Mouse (Mus musculus): ENCODE measurements around the gene 2300009A05Rik. TPM values are rescaled to one million over a fixed set of nuclear protein-coding genes. Genes with fewer than 3 reads are reported as not detected.

2300009A05Rik gene
- polyA plus RNA-seq, 1 experiment: 22.1 TPM

DNA sequence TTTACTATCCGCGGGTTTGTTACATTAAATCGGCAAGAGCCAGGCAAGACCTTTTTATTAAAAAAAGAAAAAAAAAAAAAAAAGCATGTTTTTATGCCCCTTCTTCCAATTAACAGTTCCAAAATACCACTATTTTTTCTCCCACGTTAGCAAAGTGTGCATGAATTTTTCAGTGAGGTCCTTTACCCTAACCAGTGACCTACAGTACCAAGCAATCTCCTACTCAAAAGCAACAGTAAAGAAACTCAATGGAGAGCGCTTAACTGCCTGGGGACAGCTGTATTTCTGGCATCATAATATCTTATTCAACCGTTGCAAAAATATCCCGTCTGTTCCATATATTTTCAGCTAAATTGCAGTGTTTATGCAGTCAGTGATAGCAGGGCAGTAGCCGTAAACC lies 20.9 kb downstream of the 2300009A05Rik start:
- no peaks in the 10 kb centered on the region for H3K36me3 ChIP-seq (ENCODE audit: control insufficient read depth, insufficient read depth)
- TF ChIP-seq CTCF (IDR thresholded peaks at IDR 0.05; ENCODE audit: control insufficient read depth, insufficient read depth, insufficient read length): no peak
- no peak for TF ChIP-seq MAX (IDR thresholded peaks at IDR 0.05)
- no peak for TF ChIP-seq MYOG (IDR thresholded peaks at IDR 0.05; ENCODE audit: control insufficient read depth, extremely low read depth, insufficient read length)
- H3K4me3 ChIP-seq (ENCODE audit: insufficient read depth, poor library complexity, severe bottlenecking): peak overlapping the region; percentile 57
- H3K27me3 ChIP-seq (ENCODE audit: control insufficient read depth, insufficient read depth, insufficient read length): no peaks in the 10 kb centered on the region
- peaks cover 41% of the 10 kb centered on the region for H3K79me2 ChIP-seq (ENCODE audit: control insufficient read depth, insufficient read depth)
- peaks cover 2% of the 10 kb centered on the region for H3K79me3 ChIP-seq (ENCODE audit: low read depth)
- H3ac ChIP-seq (ENCODE audit: control insufficient read depth, insufficient read length, low read depth): peak overlapping the region; percentile 88

DNA sequence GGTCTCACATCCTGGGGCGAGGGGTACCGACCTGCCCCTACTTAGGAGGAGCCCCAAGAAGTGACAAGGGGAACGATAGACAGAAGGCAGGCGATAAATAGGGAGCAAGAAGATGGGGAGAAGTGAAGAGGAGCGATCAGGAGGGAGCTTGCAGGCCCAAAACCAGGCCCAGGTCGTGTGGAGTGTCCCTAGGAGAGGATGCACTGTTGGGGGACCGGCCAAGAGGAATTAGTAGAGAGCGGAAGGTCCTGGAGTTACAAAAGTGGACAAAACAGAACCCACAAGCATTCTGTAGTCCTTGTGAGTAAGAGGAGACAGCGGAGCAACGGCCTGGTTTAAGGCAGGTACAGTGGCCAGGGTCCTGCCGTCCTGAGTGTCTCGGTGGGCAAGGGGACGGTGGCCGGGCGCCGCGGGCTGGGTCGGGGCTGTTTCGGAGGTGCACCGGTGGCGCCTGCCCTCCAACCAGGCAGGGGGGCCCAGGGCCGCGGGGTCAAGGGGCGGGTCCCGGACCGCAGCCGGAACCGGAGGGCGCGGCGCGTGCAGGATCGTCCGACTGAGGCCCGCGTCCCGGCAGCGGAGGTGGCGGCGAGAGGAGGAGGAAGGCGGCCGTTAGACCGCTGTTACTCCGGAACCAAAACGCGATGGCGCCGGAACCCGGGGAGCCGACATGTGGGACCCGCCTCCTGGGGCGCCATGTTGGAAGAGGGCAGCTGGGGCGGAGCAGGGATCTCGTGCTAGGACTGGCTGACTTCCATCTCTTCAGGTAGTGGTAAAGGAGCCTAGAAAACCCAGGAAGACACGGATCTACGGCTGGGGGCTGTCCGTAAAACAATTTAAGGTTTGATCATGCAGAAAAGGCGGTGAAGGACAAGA lies 21.5 kb downstream of the 2300009A05Rik start, which contains the start of gene Map2k5:
Map2k5 (minus strand) TSS at position 633 of the 873 bp plus-strand sequence.
- Histone ChIP-seq H3K27me3 (ENCODE audit: control insufficient read depth, insufficient read depth, insufficient read length) (no peaks in the 10 kb centered on the region), H3K36me3 (ENCODE audit: control insufficient read depth, insufficient read depth) (no peaks in the 10 kb centered on the region), H3ac (ENCODE audit: control insufficient read depth, insufficient read length, low read depth) (peak within 1 kb of the TSS; percentile 88), H3K79me2 (ENCODE audit: control insufficient read depth, insufficient read depth) (peaks cover 41% of the 10 kb centered on the region), H3K79me3 (ENCODE audit: low read depth) (peaks cover 2% of the 10 kb centered on the region), H3K4me3 (ENCODE audit: insufficient read depth, poor library complexity, severe bottlenecking) (peak within 1 kb of the TSS; percentile 57)
- peak; percentile 39 for TF ChIP-seq MAX (IDR thresholded peaks at IDR 0.05)
- no peak for TF ChIP-seq FOSL1 (IDR thresholded peaks at IDR 0.05; ENCODE audit: insufficient read depth, low read length, poor library complexity, severe bottlenecking)

DNA sequence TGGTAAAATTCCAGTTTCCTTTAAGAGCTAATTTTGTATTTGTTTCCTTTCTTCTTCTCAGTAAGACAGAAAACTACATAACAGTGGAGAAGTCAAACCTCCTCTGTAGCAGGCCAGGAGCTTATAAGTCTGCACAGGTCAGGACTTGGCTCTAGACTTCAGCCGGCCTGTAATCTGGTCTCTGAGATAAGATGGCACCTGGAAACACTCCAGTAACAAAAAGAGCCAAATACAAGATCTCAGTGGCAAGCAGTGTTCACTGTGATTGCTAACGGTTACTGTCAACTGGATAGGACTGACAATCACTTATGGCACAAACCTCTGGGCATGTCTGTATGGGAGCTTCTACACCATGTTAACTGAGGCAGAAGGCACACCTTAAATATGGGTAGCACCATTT lies 25.7 kb downstream of the 2300009A05Rik start:
- Histone ChIP-seq H3K79me3 (ENCODE audit: low read depth) (peaks cover 4% of the 10 kb centered on the region), H3K27me3 (ENCODE audit: control insufficient read depth, insufficient read depth, insufficient read length) (no peaks in the 10 kb centered on the region), H3ac (ENCODE audit: control insufficient read depth, insufficient read length, low read depth) (no peak overlapping the region), H3K4me3 (ENCODE audit: insufficient read depth, poor library complexity, severe bottlenecking) (no peak overlapping the region), H3K79me2 (ENCODE audit: control insufficient read depth, insufficient read depth) (peaks cover 37% of the 10 kb centered on the region), H3K36me3 (ENCODE audit: control insufficient read depth, insufficient read depth) (no peaks in the 10 kb centered on the region)
- no peak for TF ChIP-seq USF1 (IDR thresholded peaks at IDR 0.05; ENCODE audit: low read depth)
- TF ChIP-seq CTCF (IDR thresholded peaks at IDR 0.05; ENCODE audit: control insufficient read depth, insufficient read depth, insufficient read length): no peak
- TF ChIP-seq CEBPB (IDR thresholded peaks at IDR 0.05; ENCODE audit: low read depth): no peak
- no peak for TF ChIP-seq FOSL1 (IDR thresholded peaks at IDR 0.05; ENCODE audit: insufficient read depth, low read length, poor library complexity, severe bottlenecking)
- no peak for TF ChIP-seq MAX (IDR thresholded peaks at IDR 0.05)
- TF ChIP-seq MYOG (IDR thresholded peaks at IDR 0.05; ENCODE audit: control insufficient read depth, extremely low read depth, insufficient read length): no peak
- TF ChIP-seq MYOD1 (IDR thresholded peaks at IDR 0.05; ENCODE audit: control insufficient read depth, insufficient read length, low read depth): no peak

DNA sequence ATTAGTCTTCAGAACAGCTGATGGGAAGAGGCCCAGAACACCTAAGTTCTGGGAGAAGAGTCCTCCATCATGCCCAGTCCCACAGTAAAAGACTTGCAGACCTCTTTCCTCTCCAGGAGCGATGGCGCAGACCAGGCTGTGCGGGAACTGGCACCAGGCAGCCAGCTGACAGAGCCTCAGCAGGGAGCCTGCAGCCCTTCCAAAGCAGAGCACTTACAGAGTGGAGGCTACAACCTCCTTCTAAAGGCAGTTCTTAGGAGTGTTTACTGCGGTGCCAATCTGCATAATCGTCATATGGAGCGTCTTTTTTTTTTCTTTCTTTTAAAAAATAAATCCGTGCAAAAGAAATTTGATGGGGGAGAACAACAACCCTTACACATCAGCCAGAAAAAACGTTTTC lies 26.5 kb downstream of the 2300009A05Rik start:
- peaks cover 31% of the 10 kb centered on the region for H3K79me2 ChIP-seq (ENCODE audit: control insufficient read depth, insufficient read depth)
- H3K4me3 ChIP-seq (ENCODE audit: insufficient read depth, poor library complexity, severe bottlenecking): no peak overlapping the region
- H3ac ChIP-seq (ENCODE audit: control insufficient read depth, insufficient read length, low read depth): no peak overlapping the region
- TF ChIP-seq CEBPB (IDR thresholded peaks at IDR 0.05; ENCODE audit: low read depth) (no peak), MYOD1 (IDR thresholded peaks at IDR 0.05; ENCODE audit: control insufficient read depth, insufficient read length, low read depth) (no peak), USF1 (IDR thresholded peaks at IDR 0.05; ENCODE audit: low read depth) (no peak), FOSL1 (IDR thresholded peaks at IDR 0.05; ENCODE audit: insufficient read depth, low read length, poor library complexity, severe bottlenecking) (no peak), MAX (IDR thresholded peaks at IDR 0.05) (no peak), MYOG (IDR thresholded peaks at IDR 0.05; ENCODE audit: control insufficient read depth, extremely low read depth, insufficient read length) (no peak), CTCF (IDR thresholded peaks at IDR 0.05; ENCODE audit: control insufficient read depth, insufficient read depth, insufficient read length) (no peak)
- H3K36me3 ChIP-seq (ENCODE audit: control insufficient read depth, insufficient read depth): no peaks in the 10 kb centered on the region
- H3K27me3 ChIP-seq (ENCODE audit: control insufficient read depth, insufficient read depth, insufficient read length): no peaks in the 10 kb centered on the region
- H3K79me3 ChIP-seq (ENCODE audit: low read depth): peaks cover 4% of the 10 kb centered on the region

DNA sequence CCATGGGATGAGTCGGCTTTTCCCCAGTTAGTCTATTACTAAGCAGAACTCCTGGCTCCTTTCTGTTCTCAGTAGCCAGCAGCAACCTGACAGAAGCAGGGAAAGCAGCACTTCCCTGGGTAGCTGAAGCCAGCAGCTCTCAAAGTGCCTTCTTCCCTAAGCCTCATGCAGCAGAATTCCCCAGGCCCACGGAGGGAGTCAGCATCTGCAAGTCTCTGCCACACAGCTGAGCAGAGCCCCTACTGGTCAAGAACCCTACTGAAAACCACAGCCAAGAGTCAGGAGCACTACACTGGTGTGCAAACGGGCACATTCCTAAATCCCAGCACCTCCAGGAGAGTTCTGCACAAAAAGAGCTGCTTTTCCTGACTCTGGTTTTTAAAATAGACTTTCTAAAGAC lies 38.6 kb downstream of the 2300009A05Rik start:
- no peaks in the 10 kb centered on the region for H3K79me2 ChIP-seq (ENCODE audit: control insufficient read depth, insufficient read depth)
- H3K79me3 ChIP-seq (ENCODE audit: low read depth): peaks cover 4% of the 10 kb centered on the region
- no peak overlapping the region for H3ac ChIP-seq (ENCODE audit: control insufficient read depth, insufficient read length, low read depth)
- H3K36me3 ChIP-seq (ENCODE audit: control insufficient read depth, insufficient read depth): peaks cover 3% of the 10 kb centered on the region
- H3K4me3 ChIP-seq (ENCODE audit: insufficient read depth, poor library complexity, severe bottlenecking): no peak overlapping the region
- H3K27me3 ChIP-seq (ENCODE audit: control insufficient read depth, insufficient read depth, insufficient read length): no peaks in the 10 kb centered on the region
- TF ChIP-seq MYOD1 (IDR thresholded peaks at IDR 0.05; ENCODE audit: control insufficient read depth, insufficient read length, low read depth) (no peak), FOSL1 (IDR thresholded peaks at IDR 0.05; ENCODE audit: insufficient read depth, low read length, poor library complexity, severe bottlenecking) (no peak), MAX (IDR thresholded peaks at IDR 0.05) (no peak), CTCF (IDR thresholded peaks at IDR 0.05; ENCODE audit: control insufficient read depth, insufficient read depth, insufficient read length) (no peak), MYOG (IDR thresholded peaks at IDR 0.05; ENCODE audit: control insufficient read depth, extremely low read depth, insufficient read length) (no peak), USF1 (IDR thresholded peaks at IDR 0.05; ENCODE audit: low read depth) (no peak)

DNA sequence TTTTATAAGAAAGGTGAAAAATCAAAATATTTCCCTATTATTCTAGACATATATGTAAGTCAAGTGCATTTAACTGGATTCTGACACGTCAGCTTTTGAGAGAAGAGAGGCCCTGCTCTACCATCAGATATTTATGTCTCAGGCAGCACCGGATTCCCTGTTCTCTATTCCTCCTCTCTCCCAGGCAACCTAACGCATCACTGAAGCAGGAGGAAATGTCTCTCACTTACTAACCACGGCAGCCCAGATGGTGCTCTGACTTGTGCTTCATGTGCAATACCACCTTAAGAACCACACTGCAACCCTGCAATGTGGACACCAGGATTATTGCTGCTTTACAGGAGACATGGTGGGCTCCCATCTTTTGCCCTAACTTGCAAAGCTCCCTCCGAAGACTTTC lies 40.0 kb downstream of the 2300009A05Rik start:
- Histone ChIP-seq H3K36me3 (ENCODE audit: control insufficient read depth, insufficient read depth) (no peaks in the 10 kb centered on the region), H3K79me3 (ENCODE audit: low read depth) (peaks cover 4% of the 10 kb centered on the region), H3ac (ENCODE audit: control insufficient read depth, insufficient read length, low read depth) (no peak overlapping the region), H3K27me3 (ENCODE audit: control insufficient read depth, insufficient read depth, insufficient read length) (no peaks in the 10 kb centered on the region), H3K79me2 (ENCODE audit: control insufficient read depth, insufficient read depth) (no peaks in the 10 kb centered on the region), H3K4me3 (ENCODE audit: insufficient read depth, poor library complexity, severe bottlenecking) (no peak overlapping the region)
- TF ChIP-seq CTCF (IDR thresholded peaks at IDR 0.05; ENCODE audit: control insufficient read depth, insufficient read depth, insufficient read length) (no peak), MYOG (IDR thresholded peaks at IDR 0.05; ENCODE audit: control insufficient read depth, extremely low read depth, insufficient read length) (no peak), CEBPB (IDR thresholded peaks at IDR 0.05; ENCODE audit: low read depth) (no peak), USF1 (IDR thresholded peaks at IDR 0.05; ENCODE audit: low read depth) (no peak), MAX (IDR thresholded peaks at IDR 0.05) (no peak), MYOD1 (IDR thresholded peaks at IDR 0.05; ENCODE audit: control insufficient read depth, insufficient read length, low read depth) (no peak)
